Mouse (Mus musculus): ENCODE results near the gene Lmo4.
A peak's percentile ranks its signal among the peaks of the same experiment; 100 is the strongest.

Lmo4 gene

GRCm38 (mm10) chr3:144148234-144148633 lies 56.8 kb downstream of the Lmo4 start:
- DNase-seq (ENCODE audit: low read depth) = no peak

- no peak for DNase-seq (ENCODE audit: low read depth)
Observed at GRCm38 (mm10) chr3:144147244-144147643, 57.8 kb downstream of the Lmo4 start.

DNA sequence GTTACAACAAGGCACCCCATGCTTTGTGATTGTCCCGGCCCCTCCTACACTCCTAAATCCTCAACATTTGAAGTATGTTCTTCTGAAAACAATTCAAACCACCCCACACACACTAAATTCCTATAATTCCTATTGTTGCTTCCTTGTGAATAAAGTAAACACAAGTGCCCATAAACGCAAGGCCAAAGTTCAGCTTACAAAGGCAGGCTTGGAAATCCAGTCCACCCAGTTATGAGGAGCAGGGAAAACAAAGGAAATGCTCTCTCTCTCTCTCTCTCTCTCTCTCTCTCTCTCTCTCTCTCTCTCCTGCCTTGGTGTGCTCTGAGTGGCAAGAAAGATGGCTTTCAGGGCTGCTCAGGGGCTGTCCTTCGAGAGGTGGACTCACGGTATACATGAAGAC lies 61.0 kb downstream of the Lmo4 start:
- no peak for DNase-seq (ENCODE audit: low read depth)

DNA sequence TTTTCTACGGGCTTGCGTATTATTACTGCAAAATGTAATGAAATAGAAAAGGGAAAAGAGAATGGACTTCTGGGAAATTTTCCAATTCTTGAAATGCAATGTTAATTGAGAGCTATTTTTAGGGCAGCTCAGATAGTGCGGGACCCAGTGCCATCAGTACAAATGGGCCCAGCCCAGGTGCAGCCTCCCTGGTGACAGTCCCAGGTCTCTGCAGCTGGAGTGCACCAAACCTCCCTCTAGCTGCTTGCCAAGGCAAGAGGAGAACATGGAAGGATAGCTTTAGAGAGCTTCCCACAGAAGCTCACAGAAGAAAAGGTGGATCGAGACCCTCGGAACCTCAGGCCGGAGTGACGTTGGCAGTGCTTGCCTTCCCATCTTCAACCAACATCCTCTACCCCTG lies 62.1 kb downstream of the Lmo4 start:
- DNase-seq (ENCODE audit: low read depth) = no peak

GRCm38 (mm10) chr3:144141786-144142185 lies 63.2 kb downstream of the Lmo4 start:
- no peak for DNase-seq (ENCODE audit: low read depth)

DNA sequence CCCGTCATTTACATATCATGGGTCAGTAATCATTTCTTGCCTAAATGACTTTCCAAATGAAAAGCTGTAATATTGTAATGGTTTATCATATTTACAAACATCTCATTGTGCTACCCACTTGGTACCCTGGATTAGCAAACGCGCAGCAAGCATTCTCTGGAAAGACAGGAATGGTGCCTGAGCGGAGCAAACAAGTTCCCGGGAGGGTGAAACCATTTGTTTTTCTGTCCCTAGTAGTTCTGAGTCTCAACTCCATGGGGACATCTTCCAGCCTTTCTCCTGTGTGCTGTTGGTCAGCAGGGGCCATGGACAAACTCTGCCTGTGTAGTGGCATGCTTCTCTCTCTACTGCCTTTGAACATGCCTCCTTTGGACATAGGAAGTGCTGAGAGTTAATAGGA lies 64.2 kb downstream of the Lmo4 start:
- no peak for DNase-seq (ENCODE audit: low read depth)

DNA sequence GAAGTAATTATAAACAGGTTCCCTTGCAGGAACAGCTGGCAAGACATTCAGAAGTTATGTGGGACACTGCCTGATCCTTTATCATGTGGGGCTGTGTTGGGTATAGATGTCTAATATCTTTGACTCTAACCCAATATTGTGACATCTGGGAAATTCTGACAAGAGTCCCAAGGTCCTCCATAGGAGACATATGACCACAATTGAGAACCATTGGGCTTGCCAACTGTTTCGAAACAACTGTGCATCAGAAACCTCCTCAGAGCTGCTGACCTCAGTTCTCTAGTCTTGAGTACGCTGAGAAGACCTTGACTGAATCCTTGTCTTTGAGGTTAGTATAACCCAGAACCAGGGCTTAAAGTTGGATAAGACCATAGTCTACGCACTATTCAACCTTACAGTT lies 66.4 kb downstream of the Lmo4 start:
- DNase-seq (ENCODE audit: low read depth) = peak; percentile 27

Data from fibroblast of lung, adult 2 months (primary cell).